Mouse (Mus musculus) left cerebral cortex, adult 2 months (tissue): ENCODE results near the gene Cachd1. TPM values are rescaled to one million over a fixed set of nuclear protein-coding genes. Genes with fewer than 3 reads are reported as not detected.

ENCODE experiments used
- DNase-seq, 2 experiments: peaks; one replicate each; pipeline ENCODE4 v3.0.0; 2021 to 2022; ENCODE audit warnings: low spot score in 2 of 2, mixed read lengths in 1 of 2; ENCODE audit errors: extremely low spot score in 1 of 2
- H3K27ac ChIP-seq: fragments of 200-600 bp; 2 replicates; pipeline ENCODE4 v1.8.1; 2022
- H3K4me3 ChIP-seq: fragments of 200-600 bp; 2 replicates; pipeline ENCODE4 v1.8.1; 2022
- CTCF ChIP-seq: fragments of 200-600 bp; IDR thresholded peaks from 2 replicates; pipeline ENCODE4 v1.8.1; 2022; ENCODE audit warnings: antibody characterized with exemption, mild to moderate bottlenecking, moderate library complexity
- intact Hi-C: fragments of 180-260 bp; cut with DNase I; formaldehyde crosslinking; loops from one replicate; pipeline ENCODE4 v1.15.1; 2025
- total RNA-seq, 2 experiments: library from RNA; stranded (reverse); gene quantifications; 2 replicates each; pipeline ENCODE4 v1.2.3; 2021

Cachd1 gene
- total RNA-seq, 2 experiments from 2014 or later, result 9.2 to 15.9 TPM

- DNase-seq, result no peak
- no peak overlapping the region for H3K27ac ChIP-seq
- no peak overlapping the region for H3K4me3 ChIP-seq
- TF ChIP-seq CTCF, result no peak
- intact Hi-C loops, result no loop called here
Observed at GRCm38 (mm10) chr4:100886743-100887416, 110.4 kb downstream of the Cachd1 start.

- Histone ChIP-seq H3K4me3 (no peak overlapping the region), H3K27ac (no peak overlapping the region)
- intact Hi-C loops, result no loop called here
- DNase-seq, result no peak
- no peak for TF ChIP-seq CTCF
Observed at GRCm38 (mm10) chr4:100890106-100890970, 113.9 kb downstream of the Cachd1 start.

GRCm38 (mm10) chr4:100893739-100894138 lies 117.3 kb downstream of the Cachd1 start:
- no peak for DNase-seq
- no peak overlapping the region for H3K4me3 ChIP-seq
- TF ChIP-seq CTCF, result no peak
- intact Hi-C loops, result no loop called here
- H3K27ac ChIP-seq, result no peak overlapping the region

GRCm38 (mm10) chr4:100894142-100894541 lies 117.7 kb downstream of the Cachd1 start:
- no peak for DNase-seq
- TF ChIP-seq CTCF, result no peak
- Histone ChIP-seq H3K27ac (no peak overlapping the region), H3K4me3 (no peak overlapping the region)
- intact Hi-C loops, result no loop called here

GRCm38 (mm10) chr4:100896260-100897010 lies 120.0 kb downstream of the Cachd1 start:
- no peak for TF ChIP-seq CTCF
- no peak for DNase-seq
- Histone ChIP-seq H3K27ac (no peak overlapping the region), H3K4me3 (no peak overlapping the region)
- intact Hi-C loops, result no loop called here

- H3K27ac ChIP-seq, result no peak overlapping the region
Observed at GRCm38 (mm10) chr4:100897943-100898342, 121.5 kb downstream of the Cachd1 start.

GRCm38 (mm10) chr4:100909694-100910340 lies 133.3 kb downstream of the Cachd1 start:
- DNase-seq, result no peak
- intact Hi-C loops, result loop anchor here (5.0 kb wide), 2 partner anchors 82 to 133 kb away; partner anchors contain the start of gene Cachd1
- Histone ChIP-seq H3K27ac (no peak overlapping the region), H3K4me3 (no peak overlapping the region)
- TF ChIP-seq CTCF, result no peak

More at GRCm38 (mm10) chr4:100897943-100898342, 121.5 kb downstream of the Cachd1 start:
- TF ChIP-seq CTCF, result no peak
- DNase-seq, result no peak
- intact Hi-C loops, result no loop called here
- H3K4me3 ChIP-seq, result no peak overlapping the region

GRCm38 (mm10) chr4:100910605-100911330 lies 134.3 kb downstream of the Cachd1 start:
- H3K27ac ChIP-seq, result no peak overlapping the region
- intact Hi-C loops, result loop anchor here (5.0 kb wide), 2 partner anchors 82 to 133 kb away; partner anchors contain the start of gene Cachd1
- no peak for DNase-seq
- no peak overlapping the region for H3K4me3 ChIP-seq
- no peak; the same call in 1 of the 2 replicates for TF ChIP-seq CTCF

GRCm38 (mm10) chr4:100911658-100912057 lies 135.2 kb downstream of the Cachd1 start:
- Histone ChIP-seq H3K27ac (no peak overlapping the region), H3K4me3 (no peak overlapping the region)
- DNase-seq, result no peak
- intact Hi-C loops, result loop anchor here (5.0 kb wide), 2 partner anchors 81 to 134 kb away; partner anchors contain the start of gene Cachd1
- no peak for TF ChIP-seq CTCF

GRCm38 (mm10) chr4:100913666-100914065 lies 137.2 kb downstream of the Cachd1 start:
- intact Hi-C loops, result loop anchor here (5.0 kb wide), 2 partner anchors 79 to 136 kb away; partner anchors contain the start of gene Cachd1
- Histone ChIP-seq H3K27ac (no peak overlapping the region), H3K4me3 (no peak overlapping the region)
- DNase-seq, result no peak
- no peak for TF ChIP-seq CTCF
